Mouse (Mus musculus) spleen, adult 2 months (tissue): ENCODE data around the gene Fzd2.

Source experiments
- CTCF ChIP-seq: fragments of 200-500 bp; IDR thresholded peaks from 2 replicates; pipeline ENCODE4 v1.5.1; 2011; ENCODE audit warnings: mild to moderate bottlenecking, inconsistent platforms; ENCODE audit not compliant: insufficient read depth, insufficient read length, insufficient replicate concordance; ENCODE audit errors: extremely low read depth
- POLR2A ChIP-seq: fragments of 200-500 bp; IDR thresholded peaks from 2 replicates; pipeline ENCODE4 v1.6.1; 2011; ENCODE audit warnings: low read depth, low read length, inconsistent platforms

DNA sequence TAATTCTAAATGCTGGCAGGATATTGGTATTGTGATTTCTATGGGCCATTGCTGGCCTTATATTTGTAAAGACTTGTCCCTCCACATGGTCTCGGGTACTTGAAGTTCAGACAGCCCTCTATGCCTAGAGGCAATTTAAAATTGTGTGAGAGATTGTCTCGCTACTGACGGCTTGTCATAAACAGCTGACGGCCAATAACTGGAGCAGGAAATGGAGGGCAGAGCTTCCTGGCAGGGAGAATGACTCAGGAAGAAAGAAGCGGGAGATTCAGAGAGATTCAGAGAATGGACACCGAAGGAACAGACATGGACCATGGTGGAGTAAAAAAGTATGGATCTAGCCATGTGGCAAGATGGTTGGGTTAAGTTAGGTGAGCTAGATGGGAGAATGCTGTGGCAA lies 52.7 kb downstream of the Fzd2 start:
- no peak for TF ChIP-seq CTCF
- no peak for TF ChIP-seq POLR2A
